Comparison of ENCODE assay signal across 9 mouse cellular contexts in genomic region chr19:55839036-55839555, GRCm38 (mm10).
DNase-seq lines count a peak whose midpoint lies in the region; ATAC-seq and TF ChIP-seq lines count a peak whose summit lies in the region.
"Had no signal": no experiment of that assay in that cellular context is flagged by ENCODE, and none has a peak within 500 bp of the region (broad histone marks: within the 10 kb centered on the region; RNA-seq: fewer than 3 reads in every experiment).

No protein-coding gene starts in this region.

- WGBS in liver, adult 2 months, result 68% methylated on average over 10 of the region's 10 CpGs
- 45% methylated on average over 10 of the region's 10 CpGs for WGBS in kidney, embryonic 14.5 days
- 64% methylated on average over 10 of the region's 10 CpGs for WGBS in midbrain, embryonic 16.5 days

- peaks cover 22% of the 10 kb centered on the region for H3K79me2 ChIP-seq in liver, adult 2 months (ENCODE audit: control insufficient read depth, insufficient read depth, low read length)

- H3K36me3 ChIP-seq in liver, adult 2 months (ENCODE audit: control insufficient read depth, insufficient read depth, low read length), result no peaks in the 10 kb centered on the region
- H3K36me3 ChIP-seq in kidney, embryonic 14.5 days (ENCODE audit: control insufficient read depth, insufficient read depth, low read length), result no peaks in the 10 kb centered on the region
- no peaks in the 10 kb centered on the region for H3K36me3 ChIP-seq in midbrain, embryonic 16.5 days (ENCODE audit: control insufficient read depth, insufficient read depth, low read length)

- no peak for TF ChIP-seq POLR2A in liver, adult 2 months (IDR thresholded peaks at IDR 0.05; ENCODE audit: extremely low read depth, insufficient read depth, low read length)

- DNase-seq in liver, adult 2 months (ENCODE audit: extremely low read depth, low read depth, low spot score), result peak; percentile 46
- DNase-seq in liver, result no peak
- DNase-seq in heart, adult 18-20 months, result peak; percentile 58 to 61
- no peak for DNase-seq in ovary, postnatal 10 days (ENCODE audit: low spot score)
- no peak for DNase-seq in cerebellum, postnatal 10 days
- DNase-seq: cerebellum, postnatal 36 days had no signal

- H3K27me3 ChIP-seq in liver, adult 2 months (ENCODE audit: control insufficient read depth, insufficient read depth, low read length), result no peaks in the 10 kb centered on the region
- H3K27me3 ChIP-seq in kidney, embryonic 14.5 days (ENCODE audit: control insufficient read depth, insufficient read depth, low read length), result no peaks in the 10 kb centered on the region
- H3K27me3 ChIP-seq in midbrain, embryonic 16.5 days (ENCODE audit: control insufficient read depth, insufficient read depth, low read depth, low read length), result no peaks in the 10 kb centered on the region

- H3K9me3 ChIP-seq in kidney, embryonic 14.5 days (ENCODE audit: control insufficient read depth, low read length), result no peaks in the 10 kb centered on the region
- no peaks in the 10 kb centered on the region for H3K9me3 ChIP-seq in midbrain, embryonic 16.5 days (replicated peaks; ENCODE audit: control insufficient read depth, low read length, poor library complexity, severe bottlenecking)

- no peak for ATAC-seq in kidney, embryonic 14.5 days (ENCODE audit: low FRiP score, low TSS enrichment)
- no peak for ATAC-seq in midbrain, embryonic 16.5 days
- no peak for ATAC-seq in activated CD4-positive, CD25-positive, alpha-beta regulatory T cell, adult 4 months

- no peak overlapping the region for H3K9ac ChIP-seq in liver, adult 2 months (ENCODE audit: low read depth, low read length)
- H3K9ac ChIP-seq in kidney, embryonic 14.5 days (ENCODE audit: low read depth, low read length), result no peak overlapping the region
- no peak overlapping the region for H3K9ac ChIP-seq in midbrain, embryonic 16.5 days (ENCODE audit: low read depth, low read length)

- no peak overlapping the region for H3K4me3 ChIP-seq in liver, adult 2 months (ENCODE audit: insufficient read depth, low read depth, low read length)
- H3K4me3 ChIP-seq in kidney, embryonic 14.5 days (ENCODE audit: low read length), result no peak overlapping the region
- no peak overlapping the region for H3K4me3 ChIP-seq in midbrain, embryonic 16.5 days (ENCODE audit: low read depth, low read length)

- peaks cover 27% of the 10 kb centered on the region for H3K4me1 ChIP-seq in liver, adult 2 months (ENCODE audit: control insufficient read depth, insufficient read depth, low read length)
- H3K4me1 ChIP-seq in kidney, embryonic 14.5 days (ENCODE audit: control insufficient read depth, insufficient read depth, low read length), result peaks cover 38% of the 10 kb centered on the region
- H3K4me1 ChIP-seq in midbrain, embryonic 16.5 days (ENCODE audit: control insufficient read depth, insufficient read depth, low read length), result peaks cover 29% of the 10 kb centered on the region

- peak overlapping the region; percentile 50 for H3K27ac ChIP-seq in liver, adult 2 months (replicated peaks; ENCODE audit: insufficient read depth, low read depth, low read length)
- H3K27ac ChIP-seq in kidney, embryonic 14.5 days (ENCODE audit: low read depth, low read length), result peak overlapping the region; percentile 67; the same call in 1 of the 2 replicates
- H3K27ac ChIP-seq in midbrain, embryonic 16.5 days (ENCODE audit: low read length), result peak overlapping the region; percentile 37; the same call in 1 of the 2 replicates

- H3K4me2 ChIP-seq in kidney, embryonic 14.5 days (replicated peaks; ENCODE audit: low read depth, low read length), result no peak overlapping the region
- no peak overlapping the region for H3K4me2 ChIP-seq in midbrain, embryonic 16.5 days (ENCODE audit: low read length)

- TF ChIP-seq CTCF in liver, adult 2 months (IDR thresholded peaks at IDR 0.05; ENCODE audit: low read depth, low read length), result no peak

Comparison
In these comparisons a context has a peak if more than half of its experiments do, and no peak if none do; other contexts are left out.
1. DNase-seq: peak in liver, adult 2 months (single experiment) and heart, adult 18-20 months (2 of 2); none in liver (single experiment), ovary, postnatal 10 days (single experiment) and cerebellum, postnatal 10 days (0 of 2).
2. Peak in every context shown above with its lines, with median percentiles within 50 percentile points of each other: H3K27ac ChIP-seq.